Comparison of ENCODE assay signal across 18 mouse cellular contexts in the genomic region with DNA sequence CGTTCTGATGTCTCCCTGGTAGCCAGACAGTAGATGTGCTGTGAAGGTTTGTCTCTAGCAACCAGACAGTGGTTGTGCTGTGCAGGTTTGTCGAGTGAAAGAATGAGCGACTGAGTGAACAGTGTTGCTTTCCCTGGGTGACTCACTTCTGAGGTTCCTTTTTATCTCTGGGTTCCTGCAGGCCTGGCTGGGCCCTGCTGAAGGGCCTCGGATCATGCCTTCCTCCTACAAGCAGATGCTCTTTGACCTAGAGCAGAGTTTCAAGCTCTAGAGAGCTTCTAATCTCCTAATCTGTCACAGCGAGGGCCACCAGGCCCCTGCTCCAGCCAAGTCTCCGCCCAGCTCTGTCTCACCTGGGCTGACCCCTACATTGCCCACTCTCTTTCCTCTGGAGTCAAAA.
"Had no signal": no experiment of that assay in that cellular context is flagged by ENCODE, and none has a peak within 500 bp of the region (broad histone marks: within the 10 kb centered on the region; RNA-seq: fewer than 3 reads in every experiment).

No protein-coding gene starts in this region.

- H3K27ac ChIP-seq: limb, embryonic 10.5 days; limb, embryonic 13.5 days; liver, embryonic 13.5 days; midbrain, embryonic 15.5 days; neural tube, embryonic 12.5 days; neural tube, embryonic 15.5 days had no signal

- DNase-seq: kidney, adult 9 months; kidney, postnatal 14 days; kidney, postnatal 4 days; liver; liver, embryonic 13.5 days; lung, embryonic 14.5 days; lung, postnatal 10 days; lung, postnatal 36 days; thymus, adult 2 months; thymus, postnatal 14 days; thymus, postnatal 4 days had no signal

- H3K27me3 ChIP-seq: limb, embryonic 13.5 days; liver, embryonic 13.5 days; megakaryocyte, embryonic 14.5 days; midbrain, embryonic 15.5 days; neural tube, embryonic 12.5 days; neural tube, embryonic 15.5 days had no signal

- H3K4me1 ChIP-seq: limb, embryonic 10.5 days; limb, embryonic 13.5 days; liver, embryonic 13.5 days; megakaryocyte, embryonic 14.5 days; midbrain, embryonic 15.5 days; neural tube, embryonic 12.5 days; neural tube, embryonic 15.5 days had no signal

- H3K4me3 ChIP-seq: limb, embryonic 10.5 days; limb, embryonic 13.5 days; liver, embryonic 13.5 days; megakaryocyte, embryonic 14.5 days; midbrain, embryonic 15.5 days; neural tube, embryonic 12.5 days; neural tube, embryonic 15.5 days had no signal

- H3K4me2 ChIP-seq: limb, embryonic 13.5 days; liver, embryonic 13.5 days; lung, embryonic 14.5 days; midbrain, embryonic 11.5 days; midbrain, embryonic 15.5 days; neural tube, embryonic 12.5 days; neural tube, embryonic 15.5 days had no signal

- H3K9ac ChIP-seq: limb, embryonic 13.5 days; liver, embryonic 13.5 days; lung, embryonic 14.5 days; midbrain, embryonic 15.5 days; neural tube, embryonic 12.5 days; neural tube, embryonic 15.5 days had no signal

- ATAC-seq: midbrain, embryonic 15.5 days had no signal

- H3K36me3 ChIP-seq: limb, embryonic 10.5 days; limb, embryonic 13.5 days; liver, embryonic 13.5 days; midbrain, embryonic 15.5 days; neural tube, embryonic 12.5 days; neural tube, embryonic 15.5 days had no signal

- H3K9me3 ChIP-seq: limb, embryonic 10.5 days; liver, embryonic 13.5 days; midbrain, embryonic 15.5 days; neural tube, embryonic 15.5 days had no signal
